Mouse (Mus musculus) lung, adult 2 months (tissue): ENCODE measurements around the gene Vgll4.

Experiments
- CTCF ChIP-seq: fragments of 200-500 bp; IDR thresholded peaks from 2 replicates; pipeline ENCODE4 v1.5.1; 2011; ENCODE audit warnings: mild to moderate bottlenecking, low read length, control low read depth; ENCODE audit not compliant: insufficient read depth
- POLR2A ChIP-seq: fragments of 200-500 bp; IDR thresholded peaks from 2 replicates; pipeline ENCODE4 v1.6.1; 2011; ENCODE audit warnings: low read depth, mild to moderate bottlenecking, control low read depth, low read length, borderline replicate concordance; ENCODE audit errors: extremely low read depth

- no peak for TF ChIP-seq POLR2A
- TF ChIP-seq CTCF = no peak
These were observed 25.0 kb downstream of the Vgll4 start for GRCm38 (mm10) chr6:114944456-114945438.
